Mouse (Mus musculus) midbrain, embryonic 16.5 days (tissue): ENCODE results near the gene Abhd4. TPM values are rescaled to one million over a fixed set of nuclear protein-coding genes. Genes with fewer than 3 reads are reported as not detected.
A peak's percentile ranks its signal among the peaks of the same experiment; 100 is the strongest.

Source experiments
- ATAC-seq: fragments of 200-750 bp; cut with Nextera tagmentation; 2 replicates; pipeline ENCODE4 v1.8.0; 2017; ENCODE audit warnings: moderate TSS enrichment
- H3K27ac ChIP-seq: fragments of 300-500 bp; sonication (generic); 2 replicates; pipeline ENCODE4 v1.5.1; 2014; ENCODE audit warnings: mild to moderate bottlenecking, low read length, mixed read lengths
- H3K27me3 ChIP-seq: fragments of 300-500 bp; sonication (generic); 2 replicates; pipeline ENCODE4 v1.6.1; 2014; ENCODE audit warnings: low read depth, low read length, mixed read lengths; ENCODE audit not compliant: control insufficient read depth, insufficient read depth
- H3K36me3 ChIP-seq: fragments of 300-500 bp; sonication (generic); 2 replicates; pipeline ENCODE4 v1.6.1; 2014; ENCODE audit warnings: mild to moderate bottlenecking, low read length, moderate library complexity, mixed read lengths; ENCODE audit not compliant: control insufficient read depth, insufficient read depth
- H3K4me1 ChIP-seq: fragments of 300-500 bp; sonication (generic); 2 replicates; pipeline ENCODE4 v1.6.1; 2014; ENCODE audit warnings: mild to moderate bottlenecking, low read length, mixed read lengths; ENCODE audit not compliant: control insufficient read depth, insufficient read depth
- H3K4me2 ChIP-seq: fragments of 300-500 bp; sonication (generic); 2 replicates; pipeline ENCODE4 v1.6.1; 2014; ENCODE audit warnings: mild to moderate bottlenecking, low read length, mixed read lengths
- H3K4me3 ChIP-seq: fragments of 300-500 bp; sonication (generic); 2 replicates; pipeline ENCODE4 v1.5.1; 2014; ENCODE audit warnings: low read depth, mild to moderate bottlenecking, low read length, moderate library complexity, mixed read lengths
- H3K9ac ChIP-seq: fragments of 300-500 bp; sonication (generic); 2 replicates; pipeline ENCODE4 v1.6.1; 2014; ENCODE audit warnings: low read depth, low read length, mixed read lengths
- H3K9me3 ChIP-seq: fragments of 300-500 bp; sonication (generic); replicated peaks from 2 replicates; pipeline ENCODE4 v1.6.1; 2014; ENCODE audit warnings: mild to moderate bottlenecking, low read length, mixed read lengths; ENCODE audit not compliant: control insufficient read depth, poor library complexity, severe bottlenecking
- WGBS: fragments of 180-500 bp; shearing (Covaris S2); extraction: QIAGEN DNeasy Blood & Tissue Kit; methylation state at CpG from one replicate; pipeline ENCODE4 v1.1.7; 2014; 5-methylcytosine and 5-hydroxymethylcytosine counted together
- polyA plus RNA-seq: library from polyadenylated mRNA; unstranded; fragments of >200 nt; fragmentation: Nextera tagmentation; extraction: Ambion mirVana; gene quantifications from 2 replicates; pipeline ENCODE4 v1.2.1, GENCODE M21; 2015

Gene Abhd4
- polyA plus RNA-seq, 1 experiment from 2014 or later: 58.8 TPM

DNA sequence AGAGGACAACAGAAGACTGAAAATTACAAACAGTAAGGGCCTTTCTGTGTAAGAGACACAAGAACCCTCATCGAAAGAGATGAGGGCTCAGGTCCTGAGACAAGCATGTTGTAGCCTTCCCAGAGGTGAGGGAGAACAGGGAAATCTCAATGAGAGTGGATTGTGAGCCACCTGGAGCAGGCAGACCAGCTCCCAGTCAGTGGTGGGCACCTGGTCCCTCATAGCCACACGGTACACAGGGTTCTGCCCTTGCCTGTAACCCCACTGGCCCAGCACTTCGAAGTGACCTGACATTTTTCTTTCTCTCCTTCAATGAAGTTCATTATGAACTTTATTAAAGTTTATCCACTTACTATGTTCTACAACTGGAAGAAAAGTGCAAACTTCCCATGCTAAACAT, 18.7 kb downstream of the Abhd4 start:
- H3K4me1 ChIP-seq: no peaks in the 10 kb centered on the region
- H3K4me3 ChIP-seq: no peak overlapping the region
- H3K27ac ChIP-seq: no peak overlapping the region
- H3K27me3 ChIP-seq: no peaks in the 10 kb centered on the region
- 93% methylated on average over 3 of the region's 3 CpGs for WGBS
- no peaks in the 10 kb centered on the region; the same call in 1 of the 2 replicates for H3K36me3 ChIP-seq
- no peak for ATAC-seq
- H3K4me2 ChIP-seq: no peak overlapping the region
- no peak overlapping the region for H3K9ac ChIP-seq
- no peaks in the 10 kb centered on the region for H3K9me3 ChIP-seq

DNA sequence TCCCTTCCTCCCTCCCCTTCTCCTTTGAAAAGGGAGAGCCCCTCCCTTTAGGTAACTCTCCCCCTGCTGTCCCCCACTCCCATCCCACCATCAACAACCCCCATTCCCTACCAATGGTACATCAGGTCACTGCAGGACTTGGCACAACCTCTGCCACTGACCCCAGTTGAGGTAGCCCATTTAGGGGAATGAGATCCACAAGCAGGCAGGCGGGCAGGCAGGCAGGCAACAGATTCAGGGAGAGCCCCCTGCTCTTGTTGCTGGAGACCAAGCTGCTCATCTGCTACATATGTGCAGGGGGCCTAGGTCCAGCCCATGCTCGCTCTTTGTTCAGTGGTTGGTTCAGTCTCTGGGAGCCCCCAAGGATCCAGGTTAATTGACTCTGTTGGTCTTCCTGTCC, 22.5 kb downstream of the Abhd4 start:
- H3K4me3 ChIP-seq: no peak overlapping the region
- H3K36me3 ChIP-seq: no peaks in the 10 kb centered on the region
- no peaks in the 10 kb centered on the region for H3K27me3 ChIP-seq
- no peak overlapping the region for H3K4me2 ChIP-seq
- no peaks in the 10 kb centered on the region for H3K9me3 ChIP-seq
- no peak overlapping the region for H3K27ac ChIP-seq
- WGBS: 95% methylated on average over 2 of the region's 2 CpGs
- no peak overlapping the region for H3K9ac ChIP-seq
- ATAC-seq: no peak
- H3K4me1 ChIP-seq: no peaks in the 10 kb centered on the region

DNA sequence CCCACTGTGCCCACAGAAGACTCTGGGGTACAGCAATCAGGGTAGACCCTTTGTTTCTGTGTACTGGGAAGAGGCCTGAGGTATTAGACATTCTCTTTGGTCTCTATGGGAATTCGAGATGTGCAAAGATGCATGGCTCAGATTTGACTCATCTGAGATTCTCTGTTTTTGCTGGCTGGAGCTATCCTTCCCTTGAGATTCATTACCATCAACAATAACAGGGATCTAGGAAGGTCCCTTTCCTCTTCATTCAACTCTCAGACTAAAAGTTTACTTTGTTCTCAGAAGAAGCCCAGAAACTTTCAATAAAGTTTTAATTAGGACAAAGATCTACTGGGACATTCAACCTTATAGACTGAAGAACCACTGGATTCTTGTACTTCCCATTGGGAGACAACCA, 30.9 kb downstream of the Abhd4 start, which contains the start of gene Olfr49:
Gene Olfr49 (minus strand): TSS at position 101 of the 400 bp plus-strand sequence.
- H3K27ac ChIP-seq: no peak within 1 kb of the TSS
- H3K4me2 ChIP-seq: no peak within 1 kb of the TSS
- H3K36me3 ChIP-seq: no peaks in the 10 kb centered on the region
- no peaks in the 10 kb centered on the region for H3K4me1 ChIP-seq
- H3K9ac ChIP-seq: no peak within 1 kb of the TSS
- H3K4me3 ChIP-seq: no peak within 1 kb of the TSS
- H3K27me3 ChIP-seq: no peaks in the 10 kb centered on the region
- WGBS: 79% methylated on average over 1 of the region's 1 CpGs
- ATAC-seq: no peak
- no peaks in the 10 kb centered on the region for H3K9me3 ChIP-seq

DNA sequence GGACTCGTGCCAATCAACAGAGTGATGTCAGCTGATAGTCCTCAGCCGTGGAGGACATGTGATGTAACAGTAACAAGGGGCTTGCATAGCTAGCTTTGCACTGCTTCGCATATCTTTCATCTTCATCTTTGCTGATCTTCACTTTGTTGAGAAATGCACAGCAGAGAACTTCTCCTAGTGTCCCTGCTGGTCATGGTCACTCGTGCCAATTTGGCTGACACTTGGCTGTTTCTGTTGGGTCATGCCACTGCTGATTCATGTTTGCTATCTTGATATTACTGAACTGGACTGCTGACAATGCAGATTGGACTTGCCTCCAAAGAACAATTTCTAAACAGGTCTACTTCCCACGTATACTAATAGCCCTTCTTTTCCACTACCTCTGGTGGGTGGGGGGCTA, 46.1 kb downstream of the Abhd4 start:
- no peak for ATAC-seq
- Histone ChIP-seq H3K36me3 (no peaks in the 10 kb centered on the region), H3K4me1 (no peaks in the 10 kb centered on the region), H3K9me3 (peaks cover 3% of the 10 kb centered on the region; the same call in 1 of the 2 replicates), H3K4me3 (no peak overlapping the region), H3K9ac (no peak overlapping the region), H3K4me2 (no peak overlapping the region), H3K27me3 (no peaks in the 10 kb centered on the region), H3K27ac (no peak overlapping the region)
- WGBS: 82% methylated on average over 5 of the region's 5 CpGs

DNA sequence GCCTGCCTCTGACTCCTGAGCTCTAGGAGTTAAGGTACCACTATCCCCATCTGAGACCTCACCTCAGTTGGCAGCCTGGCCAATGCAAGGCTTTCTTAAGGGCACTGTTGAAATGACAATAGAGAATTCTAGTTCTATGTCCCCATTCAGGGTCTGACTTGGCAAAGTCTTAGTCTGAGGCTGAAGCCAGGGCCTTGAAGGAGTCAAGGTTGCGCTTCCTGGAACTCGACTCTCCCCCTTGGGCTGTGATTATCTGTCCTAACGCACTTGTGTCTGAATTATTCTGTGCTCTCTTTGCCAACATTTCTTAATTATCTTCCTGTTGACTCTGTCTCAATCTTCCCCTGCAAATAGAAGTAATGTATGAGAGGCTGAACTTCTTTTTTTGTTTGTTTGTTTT, 46.7 kb downstream of the Abhd4 start:
- WGBS: 84% methylated on average over 3 of the region's 3 CpGs
- no peaks in the 10 kb centered on the region for H3K27me3 ChIP-seq
- H3K4me3 ChIP-seq: no peak overlapping the region

DNA sequence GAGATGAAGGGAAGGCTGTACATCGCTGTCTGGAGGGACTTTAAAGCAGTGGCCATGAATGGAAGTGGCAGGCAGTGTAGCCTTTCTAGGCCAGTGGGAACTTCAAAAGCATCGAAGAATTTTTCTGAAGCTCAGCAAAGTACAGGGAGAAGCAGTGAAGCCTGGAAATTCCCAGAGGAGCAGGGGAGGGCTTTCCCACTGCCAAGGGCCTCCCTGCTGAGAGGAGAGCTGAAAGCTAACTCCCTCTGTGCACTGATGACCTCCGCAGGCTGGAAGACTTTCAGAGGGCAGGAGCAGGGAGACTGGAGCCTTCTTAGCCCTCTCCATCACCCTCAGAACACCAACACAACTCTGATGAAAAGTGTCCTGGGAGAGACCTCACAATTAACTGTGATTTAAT, 57.8 kb downstream of the Abhd4 start:
- no peak overlapping the region for H3K9ac ChIP-seq
- H3K36me3 ChIP-seq: no peaks in the 10 kb centered on the region
- no peak overlapping the region for H3K4me3 ChIP-seq
- 22% methylated on average over 3 of the region's 3 CpGs for WGBS
- H3K4me1 ChIP-seq: peaks cover 2% of the 10 kb centered on the region; the same call in 1 of the 2 replicates
- no peak overlapping the region for H3K27ac ChIP-seq
- H3K27me3 ChIP-seq: no peaks in the 10 kb centered on the region
- 0 out of 2 replicates have a peak, but pooled peaks have one; percentile 28 for ATAC-seq
- no peak overlapping the region for H3K4me2 ChIP-seq
- H3K9me3 ChIP-seq: no peaks in the 10 kb centered on the region

More for the DNA sequence above, 46.7 kb downstream of the Abhd4 start:
- Histone ChIP-seq H3K27ac (no peak overlapping the region), H3K4me1 (no peaks in the 10 kb centered on the region), H3K9ac (no peak overlapping the region), H3K9me3 (peaks cover 3% of the 10 kb centered on the region; the same call in 1 of the 2 replicates), H3K36me3 (no peaks in the 10 kb centered on the region), H3K4me2 (no peak overlapping the region)
- ATAC-seq: no peak

Other genes starting within 250 kb of the Abhd4 start
- 325 and 344 TPM in 2 replicates for gene Dad1, start 84 bp upstream of the Abhd4 start, polyA plus RNA-seq
- not detected in 2 replicates for gene Olfr49, start 30.8 kb downstream of the Abhd4 start, polyA plus RNA-seq
- gene Oxa1l, start 106.6 kb downstream of the Abhd4 start, polyA plus RNA-seq: 51.8 and 53.1 TPM in 2 replicates
- 4.3 and 4.9 TPM in 2 replicates for gene Slc7a7, start 163.6 kb downstream of the Abhd4 start, polyA plus RNA-seq
- gene Mrpl52, start 172.7 kb downstream of the Abhd4 start, polyA plus RNA-seq: 247 and 252 TPM in 2 replicates
- gene Mmp14, start 177.4 kb downstream of the Abhd4 start, polyA plus RNA-seq: 43.5 and 43.9 TPM in 2 replicates
- 26.9 and 28.2 TPM in 2 replicates for gene Lrp10, start 209.9 kb downstream of the Abhd4 start, polyA plus RNA-seq
- 46.0 and 48.9 TPM in 2 replicates for gene Rem2, start 221.9 kb downstream of the Abhd4 start, polyA plus RNA-seq